Mouse (Mus musculus): ENCODE measurements at regions not wholly inside any gene's neighbourhood (a gene's known extent, or its start where the extent isn't known, plus 50 kb on each side); places are given as distances from the start of the nearest gene placed in this dataset.

DNA sequence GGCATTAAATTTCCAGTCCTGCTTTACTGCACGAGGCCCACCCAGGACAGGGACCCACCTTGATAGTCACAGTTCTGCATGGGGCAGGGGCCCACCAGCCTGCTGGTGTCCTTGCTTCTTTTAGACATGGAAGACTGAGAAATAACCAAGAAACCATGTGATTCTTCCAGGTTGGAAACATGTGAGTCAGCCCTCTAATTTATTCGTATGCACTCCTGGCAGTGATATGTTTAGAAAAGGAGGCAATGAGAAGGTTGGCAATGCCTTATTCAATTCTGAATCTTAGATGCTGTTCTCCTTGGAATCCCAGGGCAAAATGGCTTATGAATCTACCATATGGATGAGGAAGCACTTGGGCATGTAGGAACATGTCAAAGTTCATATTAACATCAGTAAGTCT lies 249.2 kb upstream of the Irx1 start:
- TF ChIP-seq MAFK (IDR thresholded peaks at IDR 0.05; ENCODE audit: insufficient read depth, low read depth, low read length) = no peak
- TF ChIP-seq ZC3H11A (IDR thresholded peaks at IDR 0.05; ENCODE audit: borderline replicate concordance, low read depth, low read length) = no peak
- TF ChIP-seq ZNF384 (IDR thresholded peaks at IDR 0.05; ENCODE audit: low read depth, low read length) = no peak
- no peak for TF ChIP-seq CHD2 (IDR thresholded peaks at IDR 0.05; ENCODE audit: low read depth, low read length)
- TF ChIP-seq HCFC1 (IDR thresholded peaks at IDR 0.05; ENCODE audit: borderline replicate concordance, insufficient read depth, low read length) = no peak

All from ES-E14 (cell line).